21 mouse cellular contexts compared by ENCODE assay signal in the genomic region with DNA sequence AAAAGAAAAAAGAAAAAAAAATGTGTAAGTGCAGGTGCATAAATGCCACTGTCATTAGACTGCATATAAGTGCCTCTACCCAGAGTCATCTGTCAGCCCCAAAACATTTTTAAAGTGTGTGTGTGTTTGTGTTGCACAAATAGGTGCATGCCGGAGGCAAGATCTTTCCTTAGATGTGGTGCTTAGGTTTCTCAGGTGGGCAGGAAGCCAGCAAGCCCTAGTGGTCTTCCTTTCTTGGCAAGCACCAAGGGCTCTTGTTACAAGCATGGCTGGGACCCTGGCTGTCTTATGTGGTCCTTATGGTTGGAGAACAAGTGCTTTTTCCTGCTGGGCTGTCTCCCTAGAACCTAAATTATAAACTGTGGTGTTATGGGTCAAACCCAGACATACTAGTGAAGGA. TPM values are rescaled to one million over a fixed set of nuclear protein-coding genes. Genes with fewer than 3 reads are reported as not detected.
DNase-seq lines count a peak whose midpoint lies in the region; ATAC-seq and TF ChIP-seq lines count a peak whose summit lies in the region.
"Had no signal": no experiment of that assay in that cellular context is flagged by ENCODE, and none has a peak within 500 bp of the region (broad histone marks: within the 10 kb centered on the region; RNA-seq: fewer than 3 reads in every experiment).

No protein-coding gene starts in this region.

- no peak for ATAC-seq in embryonic facial prominence, embryonic 14.5 days (ENCODE audit: low read depth)
- peak; percentile 53 for ATAC-seq in limb, embryonic 14.5 days (ENCODE audit: low FRiP score, low read depth)
- ATAC-seq: forebrain, embryonic 14.5 days; Patski had no signal

- no peak for TF ChIP-seq POLR2A in limb, embryonic 14.5 days (IDR thresholded peaks at IDR 0.05; ENCODE audit: borderline replicate concordance, extremely low read depth, insufficient read depth, insufficient read length)

- peak; percentile 52 for DNase-seq in embryonic facial prominence, embryonic 14.5 days (ENCODE audit: low spot score)
- no peak for DNase-seq in embryonic facial prominence, embryonic 10.5 days (ENCODE audit: low spot score)
- DNase-seq in limb, embryonic 14.5 days (ENCODE audit: low spot score), result no peak
- no peak for DNase-seq in limb, embryonic 10.5 days (ENCODE audit: low spot score)
- peak; percentile 11 for DNase-seq in thymus, postnatal 25 days
- no peak for DNase-seq in thymus, adult 18-20 months
- DNase-seq: adrenal gland, adult 2 months; adrenal gland, postnatal 25 days; cerebellum, adult 18-20 months; cerebellum, postnatal 36 days; gastrocnemius, adult 2 months; gastrocnemius, postnatal 25 days; heart, postnatal 10 days; heart, postnatal 4 days had no signal

- no peak overlapping the region for H3K27ac ChIP-seq in embryonic facial prominence, embryonic 14.5 days (replicated peaks; ENCODE audit: low read depth, low read length)
- H3K27ac ChIP-seq in embryonic facial prominence, embryonic 10.5 days (replicated peaks), result no peak overlapping the region
- no peak overlapping the region for H3K27ac ChIP-seq in limb, embryonic 14.5 days (replicated peaks; ENCODE audit: low read depth, low read length)
- H3K27ac ChIP-seq in limb, embryonic 10.5 days, result no peak overlapping the region
- H3K27ac ChIP-seq: embryonic facial prominence, embryonic 15.5 days; forebrain, embryonic 10.5 days; gastrocnemius, adult 2 months; hindbrain, embryonic 13.5 days had no signal

- H3K36me3 ChIP-seq in embryonic facial prominence, embryonic 14.5 days (ENCODE audit: control insufficient read depth, insufficient read depth, low read length), result no peaks in the 10 kb centered on the region
- no peaks in the 10 kb centered on the region for H3K36me3 ChIP-seq in embryonic facial prominence, embryonic 10.5 days (replicated peaks)
- H3K36me3 ChIP-seq in limb, embryonic 14.5 days (ENCODE audit: control insufficient read depth, insufficient read depth, low read length), result no peaks in the 10 kb centered on the region
- H3K36me3 ChIP-seq in limb, embryonic 10.5 days, result no peaks in the 10 kb centered on the region
- H3K36me3 ChIP-seq: embryonic facial prominence, embryonic 15.5 days; forebrain, embryonic 10.5 days; hindbrain, embryonic 13.5 days had no signal

- H3K4me2 ChIP-seq in embryonic facial prominence, embryonic 14.5 days (ENCODE audit: low read depth, low read length), result no peak overlapping the region
- H3K4me2 ChIP-seq in limb, embryonic 14.5 days (replicated peaks; ENCODE audit: low read depth, low read length, severe bottlenecking), result no peak overlapping the region
- H3K4me2 ChIP-seq: embryonic facial prominence, embryonic 15.5 days; hindbrain, embryonic 13.5 days had no signal

- H3K4me1 ChIP-seq in embryonic facial prominence, embryonic 14.5 days (ENCODE audit: control insufficient read depth, insufficient read depth, low read length), result no peaks in the 10 kb centered on the region
- peaks cover 7% of the 10 kb centered on the region for H3K4me1 ChIP-seq in embryonic facial prominence, embryonic 10.5 days
- H3K4me1 ChIP-seq in limb, embryonic 14.5 days (ENCODE audit: control insufficient read depth, insufficient read depth, low read length), result peaks cover 4% of the 10 kb centered on the region; the same call in 1 of the 2 replicates
- H3K4me1 ChIP-seq in limb, embryonic 10.5 days, result peaks cover 8% of the 10 kb centered on the region

- 86% methylated on average over 1 of the region's 1 CpGs for WGBS in embryonic facial prominence, embryonic 14.5 days
- WGBS in embryonic facial prominence, embryonic 10.5 days, result 96% methylated on average over 1 of the region's 1 CpGs
- WGBS in limb, embryonic 14.5 days, result 57% methylated on average over 1 of the region's 1 CpGs
- WGBS in limb, embryonic 10.5 days, result 100% methylated on average over 1 of the region's 1 CpGs

- no peak overlapping the region for H3K4me3 ChIP-seq in embryonic facial prominence, embryonic 14.5 days (ENCODE audit: low read depth, low read length)
- H3K4me3 ChIP-seq in embryonic facial prominence, embryonic 10.5 days, result no peak overlapping the region
- H3K4me3 ChIP-seq in limb, embryonic 14.5 days (replicated peaks; ENCODE audit: low read length), result no peak overlapping the region
- H3K4me3 ChIP-seq in limb, embryonic 10.5 days, result no peak overlapping the region
- H3K4me3 ChIP-seq: embryonic facial prominence, embryonic 15.5 days; erythroblast, embryonic 14.5 days; forebrain, embryonic 10.5 days; gastrocnemius, adult 2 months; hindbrain, embryonic 13.5 days had no signal

- H3K27me3 ChIP-seq in embryonic facial prominence, embryonic 14.5 days (replicated peaks; ENCODE audit: control insufficient read depth, insufficient read depth, low read length), result no peaks in the 10 kb centered on the region
- no peaks in the 10 kb centered on the region for H3K27me3 ChIP-seq in embryonic facial prominence, embryonic 10.5 days (replicated peaks; ENCODE audit: low read depth, poor library complexity, severe bottlenecking)
- H3K27me3 ChIP-seq in limb, embryonic 14.5 days (ENCODE audit: control insufficient read depth, insufficient read depth, low read length), result no peaks in the 10 kb centered on the region
- no peaks in the 10 kb centered on the region for H3K27me3 ChIP-seq in limb, embryonic 10.5 days (ENCODE audit: low read depth, poor library complexity, severe bottlenecking)
- H3K27me3 ChIP-seq: CH12.LX; embryonic facial prominence, embryonic 15.5 days; hindbrain, embryonic 13.5 days; Patski had no signal

- no peaks in the 10 kb centered on the region for H3K9me3 ChIP-seq in embryonic facial prominence, embryonic 14.5 days (ENCODE audit: control insufficient read depth, low read length)
- H3K9me3 ChIP-seq in embryonic facial prominence, embryonic 10.5 days, result no peaks in the 10 kb centered on the region
- no peaks in the 10 kb centered on the region for H3K9me3 ChIP-seq in limb, embryonic 14.5 days (ENCODE audit: control insufficient read depth, low read length)
- H3K9me3 ChIP-seq in limb, embryonic 10.5 days (replicated peaks), result no peaks in the 10 kb centered on the region
- H3K9me3 ChIP-seq: embryonic facial prominence, embryonic 15.5 days; forebrain, embryonic 10.5 days; hindbrain, embryonic 13.5 days had no signal

- no peak overlapping the region for H3K9ac ChIP-seq in embryonic facial prominence, embryonic 14.5 days (ENCODE audit: low read depth, low read length)
- H3K9ac ChIP-seq in limb, embryonic 14.5 days (ENCODE audit: low read depth, low read length, severe bottlenecking), result no peak overlapping the region
- H3K9ac ChIP-seq: embryonic facial prominence, embryonic 15.5 days; hindbrain, embryonic 13.5 days had no signal

RNA-seq across cellular contexts. Expression of gene Cycs, which starts 5.3 kb away (rescaled TPM):
- 58.1 and 70.1 TPM in 2 replicates for polyA plus RNA-seq in embryonic facial prominence, embryonic 14.5 days (2014; fragmentation: Nextera tagmentation; extraction: Ambion mirVana)
- 84.2 and 85.2 TPM in 2 replicates for polyA plus RNA-seq in embryonic facial prominence, embryonic 10.5 days (2016; fragmentation: Nextera tagmentation; extraction: Ambion mirVana)
- 20.7 and 35.9 TPM in 2 replicates for polyA plus RNA-seq in limb, embryonic 14.5 days (2012; rRNA removed)
- polyA plus RNA-seq in limb, embryonic 14.5 days (2014; fragmentation: Nextera tagmentation; extraction: Ambion mirVana), result 49.1 and 53.8 TPM in 2 replicates
- polyA plus RNA-seq in limb, embryonic 10.5 days (2016; fragmentation: Nextera tagmentation; extraction: Ambion mirVana), result 80.1 and 96.7 TPM in 2 replicates

RNA-seq across cellular contexts. Expression of gene 4921507P07Rik, which starts 24.8 kb away (rescaled TPM):
- polyA plus RNA-seq in embryonic facial prominence, embryonic 14.5 days (2014; fragmentation: Nextera tagmentation; extraction: Ambion mirVana), result 0.65 and 0.96 TPM in 2 replicates
- polyA plus RNA-seq in embryonic facial prominence, embryonic 10.5 days (2016; fragmentation: Nextera tagmentation; extraction: Ambion mirVana), result 0.49 and 0.69 TPM in 2 replicates
- 1.00 and 1.4 TPM in 2 replicates for polyA plus RNA-seq in limb, embryonic 14.5 days (2012; rRNA removed)
- 0.44 and 0.83 TPM in 2 replicates for polyA plus RNA-seq in limb, embryonic 14.5 days (2014; fragmentation: Nextera tagmentation; extraction: Ambion mirVana)
- polyA plus RNA-seq in limb, embryonic 10.5 days (2016; fragmentation: Nextera tagmentation; extraction: Ambion mirVana), result 0.24 and 0.51 TPM in 2 replicates
- polyA plus RNA-seq: adrenal gland, adult 2 months; erythroblast, embryonic 14.5 days had no signal

Comparison
In these comparisons a context has a peak if more than half of its experiments do, and no peak if none do; other contexts are left out.
1. DNase-seq: peak in embryonic facial prominence, embryonic 14.5 days (single experiment) and thymus, postnatal 25 days (single experiment); none in embryonic facial prominence, embryonic 10.5 days (single experiment), limb, embryonic 14.5 days (single experiment), limb, embryonic 10.5 days (single experiment) and thymus, adult 18-20 months (0 of 2).